In the genomic region with DNA sequence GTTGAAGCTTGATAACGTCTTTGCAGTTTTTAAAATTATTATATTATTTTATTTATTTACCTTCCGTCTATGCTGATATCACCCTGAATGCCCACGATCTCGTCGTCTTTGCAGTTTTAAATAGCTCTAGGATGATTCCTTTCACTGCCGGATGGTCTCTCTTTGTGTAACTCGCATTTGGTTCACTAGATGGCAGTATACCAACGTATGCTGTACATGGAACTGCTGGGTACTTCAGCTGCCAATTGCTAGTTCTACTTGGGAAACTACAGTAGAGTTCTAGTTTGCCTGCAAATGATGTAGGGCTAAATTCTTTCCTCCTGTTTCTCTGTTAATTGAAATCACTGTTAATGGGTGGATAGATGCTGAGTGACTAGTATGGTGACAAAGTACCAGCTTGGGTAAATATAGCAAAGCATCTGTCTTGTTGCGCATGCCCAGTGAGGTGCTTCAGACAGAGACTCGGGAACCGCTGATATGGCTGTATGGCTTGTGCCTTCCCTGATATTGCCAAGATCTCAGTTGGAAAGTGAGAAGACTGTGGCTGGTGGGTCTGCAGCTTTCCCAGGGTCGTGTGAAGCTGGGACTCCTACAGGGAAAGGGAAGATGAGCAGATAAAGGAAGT, we compare ENCODE assay signal across 9 mouse cellular contexts. TPM values are rescaled to one million over a fixed set of nuclear protein-coding genes. Genes with fewer than 3 reads are reported as not detected.
DNase-seq lines count a peak whose midpoint lies in the region; ATAC-seq lines count a peak whose summit lies in the region.
"Had no signal": no experiment of that assay in that cellular context is flagged by ENCODE, and none has a peak within 500 bp of the region (broad histone marks: within the 10 kb centered on the region; RNA-seq: fewer than 3 reads in every experiment).

No protein-coding gene starts in this region.

- no peak overlapping the region for H3K27ac ChIP-seq in liver, embryonic 11.5 days (ENCODE audit: low read depth, low read length)
- no peak overlapping the region for H3K27ac ChIP-seq in intestine, embryonic 16.5 days (ENCODE audit: low read length)
- H3K27ac ChIP-seq: heart, embryonic 15.5 days had no signal

- no peak overlapping the region for H3K4me2 ChIP-seq in liver, embryonic 11.5 days
- no peak overlapping the region for H3K4me2 ChIP-seq in intestine, embryonic 16.5 days (ENCODE audit: low read depth, low read length)
- H3K4me2 ChIP-seq: heart, embryonic 15.5 days had no signal

- peak; percentile 23 to 24 for DNase-seq in urinary bladder, postnatal 36 days (ENCODE audit: low spot score in 2 of 2)
- DNase-seq in urinary bladder, postnatal 4 days (ENCODE audit: low spot score in 2 of 2) = no peak
- DNase-seq in cerebellum, adult 11 months = peak; percentile 33
- peak; percentile 39 to 45 for DNase-seq in frontal cortex, postnatal 10 days (ENCODE audit: low spot score in 2 of 2)
- peak; percentile 51 to 58 for DNase-seq in kidney, adult 8-10 months
- no peak for DNase-seq in liver, embryonic 11.5 days (ENCODE audit: low spot score)
- peak; percentile 86 for DNase-seq in retina, postnatal 1 day

- H3K9ac ChIP-seq in liver, embryonic 11.5 days (ENCODE audit: low read depth, low read length) = no peak overlapping the region
- H3K9ac ChIP-seq in intestine, embryonic 16.5 days (ENCODE audit: low read depth, low read length) = no peak overlapping the region
- H3K9ac ChIP-seq: heart, embryonic 15.5 days had no signal

- H3K4me1 ChIP-seq in liver, embryonic 11.5 days (replicated peaks; ENCODE audit: control insufficient read depth, insufficient read depth, low read length) = no peaks in the 10 kb centered on the region
- H3K4me1 ChIP-seq in intestine, embryonic 16.5 days (ENCODE audit: control insufficient read depth, insufficient read depth, low read length) = no peaks in the 10 kb centered on the region

- no peaks in the 10 kb centered on the region for H3K9me3 ChIP-seq in liver, embryonic 11.5 days (ENCODE audit: control insufficient read depth, low read length)
- no peaks in the 10 kb centered on the region for H3K9me3 ChIP-seq in intestine, embryonic 16.5 days (ENCODE audit: control insufficient read depth, low read length)
- H3K9me3 ChIP-seq: heart, embryonic 15.5 days had no signal

- no peaks in the 10 kb centered on the region for H3K36me3 ChIP-seq in liver, embryonic 11.5 days (ENCODE audit: control insufficient read depth, insufficient read depth, low read length)
- H3K36me3 ChIP-seq in intestine, embryonic 16.5 days (ENCODE audit: control insufficient read depth, insufficient read depth, low read length) = no peaks in the 10 kb centered on the region
- H3K36me3 ChIP-seq: heart, embryonic 15.5 days had no signal

- H3K27me3 ChIP-seq in liver, embryonic 11.5 days (replicated peaks; ENCODE audit: control insufficient read depth, insufficient read depth, low read length) = no peaks in the 10 kb centered on the region
- no peaks in the 10 kb centered on the region for H3K27me3 ChIP-seq in intestine, embryonic 16.5 days (replicated peaks; ENCODE audit: control insufficient read depth, insufficient read depth, low read length)
- H3K27me3 ChIP-seq: heart, embryonic 15.5 days had no signal

- WGBS in liver, embryonic 11.5 days = 28% methylated on average over 12 of the region's 12 CpGs
- WGBS in intestine, embryonic 16.5 days = 30% methylated on average over 12 of the region's 12 CpGs

- no peak overlapping the region for H3K4me3 ChIP-seq in liver, embryonic 11.5 days (ENCODE audit: low read depth, low read length)
- H3K4me3 ChIP-seq in intestine, embryonic 16.5 days (ENCODE audit: low read length) = no peak overlapping the region
- H3K4me3 ChIP-seq: heart, embryonic 15.5 days had no signal

- peak; percentile 49; the same call in 1 of the 2 replicates for ATAC-seq in liver, embryonic 11.5 days (replicated peaks; ENCODE audit: low FRiP score)
- no peak; the same call in 1 of the 2 replicates for ATAC-seq in intestine, embryonic 16.5 days

RNA-seq across cellular contexts. Expression of a gene that starts 22.6 kb away (rescaled TPM):
- 49.1 and 53.7 TPM in 2 replicates for polyA plus RNA-seq in liver, embryonic 11.5 days (2014; fragmentation: Nextera tagmentation; extraction: Ambion mirVana)
- 89.8 and 90.2 TPM in 2 replicates for polyA plus RNA-seq in intestine, embryonic 16.5 days (2015; fragmentation: Nextera tagmentation; extraction: Ambion mirVana)

RNA-seq across cellular contexts. Expression of a gene that starts 49.2 kb away (rescaled TPM):
- polyA plus RNA-seq in liver, embryonic 11.5 days (2014; fragmentation: Nextera tagmentation; extraction: Ambion mirVana) = 0.26 TPM in 1 of 2 replicates, not detected in the other
- polyA plus RNA-seq in intestine, embryonic 16.5 days (2015; fragmentation: Nextera tagmentation; extraction: Ambion mirVana) = 0.33 TPM in 1 of 2 replicates, not detected in the other
- polyA plus RNA-seq: heart, embryonic 15.5 days had no signal

RNA-seq across cellular contexts. Expression of a gene that starts 54.9 kb away (rescaled TPM):
- 0.10 and 0.15 TPM in 2 replicates for polyA plus RNA-seq in liver, embryonic 11.5 days (2014; fragmentation: Nextera tagmentation; extraction: Ambion mirVana)
- 0.24 and 0.43 TPM in 2 replicates for polyA plus RNA-seq in intestine, embryonic 16.5 days (2015; fragmentation: Nextera tagmentation; extraction: Ambion mirVana)

Comparison
In these comparisons a context has a peak if more than half of its experiments do, and no peak if none do; other contexts are left out.
1. DNase-seq: peak in urinary bladder, postnatal 36 days (2 of 2), cerebellum, adult 11 months (single experiment), frontal cortex, postnatal 10 days (2 of 2), kidney, adult 8-10 months (2 of 2) and retina, postnatal 1 day (single experiment); none in urinary bladder, postnatal 4 days (0 of 2) and liver, embryonic 11.5 days (single experiment).